Mouse (Mus musculus): Measurements from ENCODE around the gene Abcf3. TPM values are rescaled to one million over a fixed set of nuclear protein-coding genes. Genes with fewer than 3 reads are reported as not detected.
A peak's percentile ranks its signal among the peaks of the same experiment; 100 is the strongest.

The Abcf3 gene
- polyA plus RNA-seq, 1 experiment from 2014 or later, result 19.8 TPM

- Histone ChIP-seq H3K4me3 (ENCODE audit: low read depth, low read length) (no peak overlapping the region), H3K4me1 (ENCODE audit: insufficient read depth) (no peaks in the 10 kb centered on the region), H3K36me3 (replicated peaks; ENCODE audit: insufficient read depth, low read length) (peaks cover 65% of the 10 kb centered on the region), H3K4me2 (ENCODE audit: low read depth, low read length) (no peak overlapping the region), H3K9me3 (ENCODE audit: low read length) (no peaks in the 10 kb centered on the region), H3K27me3 (ENCODE audit: insufficient read depth, low read length) (no peaks in the 10 kb centered on the region), H3K9ac (replicated peaks) (no peak overlapping the region), H3K27ac (ENCODE audit: low read depth) (no peak overlapping the region)
- DNase-seq (no peak), ATAC-seq (no peak)
- WGBS (ENCODE audit: insufficient replicate concordance), result 96% methylated on average over 1 of the region's 1 CpGs
- TF ChIP-seq CTCF (IDR thresholded peaks at IDR 0.05; ENCODE audit: low read depth), result no peak
- no peak for TF ChIP-seq EP300 (IDR thresholded peaks at IDR 0.05; ENCODE audit: low read depth)
Observed at GRCm38 (mm10) chr16:20529375-20529774, 19.0 kb upstream of the Abcf3 start.

GRCm38 (mm10) chr16:20530941-20531340 lies 17.4 kb upstream of the Abcf3 start:
- no peak for DNase-seq
- no peak overlapping the region for H3K4me3 ChIP-seq (ENCODE audit: low read depth, low read length)
- no peak overlapping the region for H3K9ac ChIP-seq (replicated peaks)
- no peak overlapping the region for H3K27ac ChIP-seq (ENCODE audit: low read depth)
- H3K4me1 ChIP-seq (ENCODE audit: insufficient read depth), result no peaks in the 10 kb centered on the region
- H3K4me2 ChIP-seq (ENCODE audit: low read depth, low read length), result no peak overlapping the region
- H3K9me3 ChIP-seq (ENCODE audit: low read length), result no peaks in the 10 kb centered on the region
- WGBS (ENCODE audit: insufficient replicate concordance), result 95% methylated on average over 20 of the region's 20 CpGs
- no peak for ATAC-seq
- TF ChIP-seq EP300 (IDR thresholded peaks at IDR 0.05; ENCODE audit: low read depth) (no peak), CTCF (IDR thresholded peaks at IDR 0.05; ENCODE audit: low read depth) (no peak)
- no peaks in the 10 kb centered on the region for H3K27me3 ChIP-seq (ENCODE audit: insufficient read depth, low read length)
- peaks cover 54% of the 10 kb centered on the region for H3K36me3 ChIP-seq (replicated peaks; ENCODE audit: insufficient read depth, low read length)

- no peaks in the 10 kb centered on the region for H3K9me3 ChIP-seq (ENCODE audit: low read length)
- ATAC-seq (no peak), DNase-seq (no peak)
- H3K36me3 ChIP-seq (replicated peaks; ENCODE audit: insufficient read depth, low read length), result peaks cover 46% of the 10 kb centered on the region
- H3K9ac ChIP-seq (replicated peaks), result no peak overlapping the region
- no peak for TF ChIP-seq CTCF (IDR thresholded peaks at IDR 0.05; ENCODE audit: low read depth)
- TF ChIP-seq EP300 (IDR thresholded peaks at IDR 0.05; ENCODE audit: low read depth), result no peak
- H3K4me1 ChIP-seq (ENCODE audit: insufficient read depth), result peaks cover 18% of the 10 kb centered on the region
- H3K4me3 ChIP-seq (ENCODE audit: low read depth, low read length), result peak overlapping the region; percentile 84; the same call in 1 of the 2 replicates
- H3K4me2 ChIP-seq (ENCODE audit: low read depth, low read length), result peak overlapping the region; percentile 85
- WGBS (ENCODE audit: insufficient replicate concordance), result 39% methylated on average over 10 of the region's 10 CpGs
- H3K27ac ChIP-seq (ENCODE audit: low read depth), result no peak overlapping the region
- no peaks in the 10 kb centered on the region for H3K27me3 ChIP-seq (ENCODE audit: insufficient read depth, low read length)
Observed at GRCm38 (mm10) chr16:20534617-20535295, 13.6 kb upstream of the Abcf3 start.

- under 1% methylated on average over 52 of the region's 52 CpGs for WGBS (ENCODE audit: insufficient replicate concordance)
- ATAC-seq, result peak; percentile 97
- peaks cover 48% of the 10 kb centered on the region for H3K36me3 ChIP-seq (replicated peaks; ENCODE audit: insufficient read depth, low read length)
Observed at GRCm38 (mm10) chr16:20535296-20536080, 12.9 kb upstream of the Abcf3 start, which contains the start of gene Ap2m1. Ap2m1 (plus strand) TSS chr16:20535478.

GRCm38 (mm10) chr16:20536081-20536665 lies 12.2 kb upstream of the Abcf3 start:
- DNase-seq (peak; percentile 54), ATAC-seq (no peak)
- Histone ChIP-seq H3K9me3 (ENCODE audit: low read length) (no peaks in the 10 kb centered on the region), H3K9ac (replicated peaks) (peak overlapping the region; percentile 79), H3K4me2 (ENCODE audit: low read depth, low read length) (peak overlapping the region; percentile 85), H3K4me1 (ENCODE audit: insufficient read depth) (peaks cover 18% of the 10 kb centered on the region), H3K4me3 (ENCODE audit: low read depth, low read length) (peak overlapping the region; percentile 84), H3K27me3 (ENCODE audit: insufficient read depth, low read length) (no peaks in the 10 kb centered on the region), H3K36me3 (replicated peaks; ENCODE audit: insufficient read depth, low read length) (peaks cover 48% of the 10 kb centered on the region), H3K27ac (ENCODE audit: low read depth) (peak overlapping the region; percentile 95)
- WGBS (ENCODE audit: insufficient replicate concordance), result 23% methylated on average over 9 of the region's 9 CpGs
- TF ChIP-seq EP300 (IDR thresholded peaks at IDR 0.05; ENCODE audit: low read depth), result no peak
- TF ChIP-seq CTCF (IDR thresholded peaks at IDR 0.05; ENCODE audit: low read depth), result no peak

More at GRCm38 (mm10) chr16:20535296-20536080, 12.9 kb upstream of the Abcf3 start, which contains the start of gene Ap2m1:
- Histone ChIP-seq H3K27ac (ENCODE audit: low read depth) (peak within 1 kb of the TSS; percentile 95), H3K9me3 (ENCODE audit: low read length) (no peaks in the 10 kb centered on the region), H3K4me1 (ENCODE audit: insufficient read depth) (peaks cover 18% of the 10 kb centered on the region), H3K27me3 (ENCODE audit: insufficient read depth, low read length) (no peaks in the 10 kb centered on the region), H3K4me2 (ENCODE audit: low read depth, low read length) (peak within 1 kb of the TSS; percentile 85), H3K9ac (replicated peaks) (peak within 1 kb of the TSS; percentile 79), H3K4me3 (ENCODE audit: low read depth, low read length) (peak within 1 kb of the TSS; percentile 84)
- no peak for TF ChIP-seq CTCF (IDR thresholded peaks at IDR 0.05; ENCODE audit: low read depth)
- TF ChIP-seq EP300 (IDR thresholded peaks at IDR 0.05; ENCODE audit: low read depth), result no peak
- DNase-seq, result peak; percentile 98

- ATAC-seq (no peak), DNase-seq (no peak)
- Histone ChIP-seq H3K36me3 (replicated peaks; ENCODE audit: insufficient read depth, low read length) (peaks cover 47% of the 10 kb centered on the region), H3K4me2 (ENCODE audit: low read depth, low read length) (peak overlapping the region; percentile 85), H3K9ac (replicated peaks) (peak overlapping the region; percentile 79), H3K9me3 (ENCODE audit: low read length) (no peaks in the 10 kb centered on the region), H3K4me1 (ENCODE audit: insufficient read depth) (peaks cover 18% of the 10 kb centered on the region), H3K27ac (ENCODE audit: low read depth) (peak overlapping the region; percentile 95), H3K27me3 (ENCODE audit: insufficient read depth, low read length) (no peaks in the 10 kb centered on the region), H3K4me3 (ENCODE audit: low read depth, low read length) (peak overlapping the region; percentile 84)
- TF ChIP-seq CTCF (IDR thresholded peaks at IDR 0.05; ENCODE audit: low read depth), result no peak
- no peak for TF ChIP-seq EP300 (IDR thresholded peaks at IDR 0.05; ENCODE audit: low read depth)
- 43% methylated on average over 5 of the region's 5 CpGs for WGBS (ENCODE audit: insufficient replicate concordance)
Observed at GRCm38 (mm10) chr16:20537071-20537471, 11.3 kb upstream of the Abcf3 start.
